Mouse (Mus musculus) cerebellum, adult 11 months (tissue): ENCODE measurements around the gene Zfp52.

ENCODE experiments used
- DNase-seq: peaks from one replicate; pipeline ENCODE4 v3.0.0; 2022

Gene Zfp52

DNA sequence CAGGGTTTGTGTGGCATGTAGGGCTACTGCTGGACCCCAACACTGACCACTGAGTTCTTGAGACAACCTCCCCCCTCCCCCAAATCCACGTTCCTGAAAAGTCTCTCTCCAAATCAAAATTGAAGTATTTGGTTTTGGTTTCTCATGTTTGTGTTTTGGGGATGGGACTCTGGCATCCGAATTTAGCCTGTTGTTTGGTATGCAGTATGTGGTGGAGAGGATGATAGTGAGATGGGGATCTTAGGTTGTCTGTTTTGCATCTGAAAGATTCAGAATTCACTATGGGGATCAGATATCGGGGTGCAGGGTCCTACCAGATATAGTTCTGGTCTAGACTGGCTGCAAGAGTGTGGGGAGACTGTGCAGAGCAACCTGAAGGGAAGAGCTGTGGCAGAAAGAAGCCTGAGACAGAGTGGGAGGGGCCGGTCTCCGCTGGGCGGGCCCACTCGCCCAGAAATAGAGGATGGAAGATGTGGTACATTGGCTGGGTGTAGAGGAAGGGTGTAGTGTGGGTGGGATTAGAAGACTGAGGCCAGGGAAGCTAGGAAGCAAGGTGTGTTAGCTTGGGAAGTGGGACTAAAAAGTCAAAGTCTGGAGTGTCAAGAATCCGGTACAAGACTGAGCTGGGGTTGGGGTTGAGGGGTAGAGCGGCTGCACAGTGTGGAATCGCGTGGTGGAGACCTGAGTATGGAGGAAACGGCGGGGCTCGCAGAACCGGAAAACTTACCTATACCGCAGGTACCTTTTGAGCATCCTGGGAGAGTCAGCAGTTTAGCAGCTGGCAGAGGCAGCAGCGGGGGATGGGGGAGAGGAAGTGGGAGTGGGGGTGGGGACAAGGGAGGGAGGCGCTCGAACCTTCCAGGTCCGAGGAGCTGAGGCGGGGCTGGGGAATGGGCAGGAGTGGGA lies at the start of gene Zfp52:
TSS of gene Zfp52 (plus strand) at position 444 of the 906 bp plus-strand sequence.
- peak; percentile 49 for DNase-seq

DNA sequence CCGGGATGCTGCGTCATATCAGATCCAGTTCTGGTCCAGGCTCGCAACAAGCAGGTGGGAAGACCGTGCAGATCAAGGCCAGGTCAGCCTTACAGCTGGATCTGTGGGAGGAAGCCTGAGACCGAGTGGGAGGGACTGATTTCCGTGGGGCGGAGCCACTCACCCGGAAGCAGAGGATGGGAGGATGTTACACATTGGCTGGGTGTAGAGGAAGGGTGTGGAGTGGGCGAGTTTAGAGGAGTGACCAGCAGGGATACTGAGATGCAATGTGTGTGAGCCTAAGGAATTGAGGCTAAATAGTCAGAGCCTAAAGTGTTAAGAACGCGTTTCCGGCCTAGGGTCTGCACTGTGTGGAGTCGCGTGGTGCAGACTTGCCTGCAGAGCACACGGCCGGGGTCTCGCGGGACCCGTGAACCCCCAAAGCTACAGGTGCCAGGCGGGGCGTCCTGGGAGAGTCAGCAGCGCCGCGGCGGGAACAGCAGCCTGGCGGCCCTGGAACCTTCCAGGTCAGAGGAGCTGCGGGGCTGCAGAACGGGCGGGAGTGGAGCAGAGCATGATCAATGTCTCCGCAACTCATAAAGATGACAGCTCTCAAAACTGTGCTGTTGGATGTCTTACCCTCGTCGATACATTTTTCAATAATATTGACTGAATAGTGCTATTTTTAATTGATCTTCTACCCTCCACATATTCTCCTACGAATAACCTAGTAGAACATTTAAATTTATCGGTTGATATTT lies 46.4 kb upstream of the Zfp52 start, which contains the start of gene Zfp53:
TSS of gene Zfp53 (plus strand) at position 239 of the 740 bp plus-strand sequence.
- peak; percentile 71 for DNase-seq

DNA sequence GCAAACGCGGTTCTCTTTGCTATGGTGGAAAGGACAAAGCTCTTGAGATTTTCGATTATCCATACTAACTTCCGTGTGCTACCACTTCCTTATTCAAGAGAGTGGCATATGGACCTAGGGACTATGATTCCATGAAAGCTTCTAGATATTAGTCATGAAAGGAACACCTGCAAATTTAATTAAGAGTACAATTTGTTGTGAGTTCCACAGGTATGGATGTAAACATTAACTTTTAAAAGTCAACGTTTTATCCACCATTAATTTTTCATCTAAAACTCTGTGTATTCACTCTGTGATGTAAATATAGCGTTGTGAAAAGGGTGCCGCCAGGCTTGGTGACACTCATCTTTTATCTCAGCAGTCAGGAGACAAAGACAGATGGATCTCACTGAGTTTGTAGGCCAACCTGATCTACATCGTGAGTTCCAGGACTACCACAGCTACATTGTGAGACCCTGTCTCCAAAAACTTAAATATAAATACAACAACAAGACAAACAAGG lies 45.8 kb upstream of the Zfp52 start:
- DNase-seq, result no peak

DNA sequence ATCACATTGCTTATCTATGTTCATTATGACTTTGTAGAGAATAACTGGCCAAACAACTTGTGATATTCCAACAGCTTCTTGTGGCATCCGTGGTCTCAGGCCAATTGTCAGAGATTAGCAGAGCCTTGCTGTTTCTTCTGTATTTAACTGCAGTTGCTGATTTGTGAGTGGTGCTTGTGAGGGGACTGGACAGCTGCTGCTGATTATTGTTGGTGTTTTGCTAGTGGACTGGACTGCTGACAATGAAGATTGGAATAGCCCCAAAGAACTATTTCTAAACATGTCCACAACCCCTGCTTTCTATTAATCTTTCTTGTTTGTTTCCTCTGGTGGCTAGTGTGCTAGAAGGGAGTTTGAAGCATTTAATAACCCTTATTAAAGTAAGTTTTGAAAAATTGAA lies 34.0 kb upstream of the Zfp52 start:
- no peak for DNase-seq

DNA sequence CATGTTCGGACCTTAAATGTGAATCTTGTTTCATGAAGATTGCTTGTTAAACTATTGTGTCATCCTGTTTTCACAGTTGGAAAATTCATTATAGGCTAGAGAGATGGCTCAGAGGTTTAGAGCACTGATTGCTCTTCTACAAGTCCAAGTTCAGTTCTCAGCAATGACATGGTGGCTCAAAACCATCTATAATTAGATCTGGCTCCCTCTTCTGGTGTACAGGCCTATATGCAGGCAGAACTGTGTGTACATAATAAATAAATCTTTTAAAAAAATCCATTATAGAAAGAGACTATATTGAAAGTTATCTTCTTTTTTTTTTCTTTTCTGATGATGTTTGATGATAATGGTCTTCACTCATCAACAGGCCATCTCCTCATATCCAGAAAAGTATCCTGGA lies 30.8 kb upstream of the Zfp52 start:
- DNase-seq, result no peak

DNA sequence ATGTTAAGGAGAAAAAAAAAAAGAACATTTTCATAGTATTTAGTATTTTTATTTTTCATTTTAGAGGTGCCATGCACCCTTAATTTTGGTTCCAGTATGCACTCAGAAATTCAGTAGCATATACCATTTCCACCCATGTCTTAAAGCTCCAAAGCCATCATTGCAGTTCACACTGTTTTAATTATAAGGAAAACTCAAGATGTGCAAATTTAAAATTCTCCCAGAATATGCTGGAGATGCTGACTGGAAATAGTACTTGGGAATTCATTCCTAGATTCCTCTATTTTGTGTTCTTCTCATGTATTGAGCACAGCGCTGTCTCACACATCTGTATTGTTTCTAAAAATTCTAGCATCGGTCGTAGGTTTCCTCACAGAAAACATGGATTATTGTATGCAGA lies 29.1 kb upstream of the Zfp52 start:
- DNase-seq, result no peak

DNA sequence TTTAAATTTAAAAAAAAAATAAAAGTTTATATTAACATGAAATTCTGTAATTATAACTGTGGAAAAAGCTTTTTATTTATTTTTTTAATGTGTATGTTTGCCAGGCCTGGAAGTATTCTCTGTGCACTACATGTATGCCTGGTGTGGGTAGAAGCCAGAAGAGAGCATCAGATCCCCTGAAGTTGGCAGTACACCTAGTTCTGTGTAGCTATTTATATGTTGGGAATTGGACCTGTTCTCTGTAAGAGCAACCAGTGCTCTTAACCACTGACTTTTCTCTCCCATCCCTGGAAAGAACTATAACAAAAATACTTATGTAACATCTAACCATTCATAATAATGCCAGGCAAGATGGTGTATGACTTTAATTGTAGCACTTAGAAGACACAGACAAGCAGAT lies 25.6 kb upstream of the Zfp52 start:
- no peak for DNase-seq

DNA sequence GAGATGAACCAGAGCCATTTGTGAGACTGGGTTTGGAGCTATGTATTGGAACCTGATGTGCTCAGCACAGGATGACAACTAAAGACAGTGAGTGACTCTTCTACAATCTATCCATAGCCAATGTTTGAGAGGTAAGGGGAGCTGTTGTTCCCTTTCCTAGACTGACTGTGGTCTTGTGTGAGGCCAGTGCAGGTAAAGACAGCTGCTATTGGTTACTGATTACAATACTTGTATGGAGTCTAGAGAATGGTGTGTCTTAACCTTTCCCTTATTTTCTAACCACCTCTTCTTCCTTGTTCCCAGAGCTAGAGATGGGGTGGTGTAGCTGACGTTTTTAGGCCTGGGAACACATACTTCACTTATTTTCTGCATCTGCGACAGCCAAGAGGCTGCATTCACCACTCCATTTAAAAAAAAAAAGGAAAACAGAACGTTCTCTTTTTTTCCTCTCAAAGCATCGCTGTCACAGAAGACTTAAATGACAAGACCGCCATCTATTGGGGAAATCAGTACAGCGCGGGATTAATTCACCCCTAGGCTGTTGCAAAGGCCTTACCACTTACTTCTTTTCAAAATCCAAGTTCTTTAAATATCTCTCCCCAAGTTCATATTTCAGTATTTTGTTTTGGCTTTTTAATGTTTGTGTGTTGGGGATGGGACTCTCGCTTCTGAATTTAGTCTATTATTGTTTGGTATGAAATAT lies 19.8 kb upstream of the Zfp52 start:
- peak; percentile 39 for DNase-seq

DNA sequence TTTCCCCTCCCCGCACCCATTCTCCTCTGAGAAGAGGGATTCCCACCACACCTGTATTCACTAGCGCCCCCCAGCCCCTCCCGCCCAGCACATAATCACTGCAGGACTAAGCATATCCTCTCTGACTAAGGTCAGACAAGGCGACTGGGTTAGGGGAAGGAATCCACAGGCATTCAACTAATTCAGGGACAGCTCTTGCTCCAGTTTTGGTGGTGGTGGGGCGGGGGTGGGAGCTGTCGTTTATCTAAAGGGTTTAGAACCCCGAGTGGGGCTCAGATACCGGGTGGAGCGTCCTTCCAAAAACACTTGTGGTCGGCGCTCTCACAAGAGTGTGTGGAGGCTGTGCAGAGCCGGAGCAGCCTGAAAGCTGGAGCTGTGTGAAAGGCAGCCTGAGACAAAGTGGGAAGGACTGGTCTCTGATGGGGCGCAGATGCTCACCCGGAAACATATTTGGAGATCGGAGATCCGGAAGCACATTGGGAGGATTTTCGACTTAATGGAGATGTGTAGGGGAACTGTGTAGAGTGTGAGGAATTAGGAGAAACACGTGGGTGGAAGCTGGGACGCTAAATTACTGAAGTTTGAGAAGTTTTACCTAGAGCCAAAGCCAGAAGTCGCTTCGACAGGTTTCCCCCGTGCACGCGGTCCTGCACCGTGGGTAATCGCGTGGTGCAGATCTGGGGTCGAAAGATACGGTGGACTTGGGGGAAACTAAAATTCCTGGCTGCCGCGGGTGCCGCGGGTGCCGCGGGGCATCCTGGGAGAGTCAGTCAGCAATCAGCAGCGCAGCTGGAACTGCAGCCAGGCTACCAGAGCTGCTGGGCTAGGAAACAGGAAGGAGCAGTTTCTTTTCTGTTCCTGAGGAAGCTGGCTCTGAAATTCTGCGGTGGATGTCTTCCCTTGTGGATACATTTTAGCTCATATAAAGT lies 18.9 kb upstream of the Zfp52 start:
- DNase-seq, result peak; percentile 22

DNA sequence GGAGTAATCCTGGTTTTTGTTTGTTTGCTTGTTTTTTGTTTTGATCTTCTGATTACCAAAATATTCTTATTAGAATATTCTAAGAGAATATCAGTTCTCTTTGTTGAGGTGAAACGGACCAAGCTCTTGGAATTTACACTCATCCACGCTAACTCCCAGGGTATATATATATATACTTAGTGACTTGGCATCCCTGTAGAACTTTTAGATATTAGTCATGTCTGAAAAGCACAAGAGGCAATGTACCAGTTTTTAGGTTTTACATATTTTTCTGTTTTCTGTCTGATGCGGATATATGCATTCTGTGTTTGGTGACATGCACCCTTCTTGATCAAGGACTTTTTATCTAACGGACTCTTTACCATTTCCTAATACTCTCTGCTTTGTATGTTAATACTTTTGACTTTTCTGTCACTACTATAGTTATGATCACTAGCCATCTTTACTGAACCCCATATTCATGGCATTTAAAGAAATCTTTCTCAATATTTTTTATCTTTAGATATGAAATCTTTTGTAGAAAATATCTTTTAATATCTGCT lies 18.1 kb upstream of the Zfp52 start:
- DNase-seq, result no peak

DNA sequence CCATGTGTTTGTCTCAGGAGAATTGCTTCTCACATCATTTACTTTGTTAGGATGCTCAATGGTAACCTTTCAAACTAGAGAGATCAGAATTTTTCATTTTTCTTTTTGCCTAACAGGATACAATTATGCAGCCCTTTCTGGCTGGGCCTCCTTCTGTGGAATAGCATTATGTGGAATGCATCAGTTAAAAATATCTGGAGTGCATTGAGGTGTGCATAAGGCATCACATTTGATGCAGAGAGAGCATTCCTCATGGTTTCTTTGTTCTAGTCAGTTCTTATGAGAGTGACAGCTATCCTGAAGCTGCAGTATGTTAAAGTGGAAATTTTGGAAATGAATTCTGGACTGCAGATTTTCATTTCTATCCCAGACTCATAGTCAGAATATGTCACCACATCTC lies 9.1 kb upstream of the Zfp52 start:
- DNase-seq, result no peak

DNA sequence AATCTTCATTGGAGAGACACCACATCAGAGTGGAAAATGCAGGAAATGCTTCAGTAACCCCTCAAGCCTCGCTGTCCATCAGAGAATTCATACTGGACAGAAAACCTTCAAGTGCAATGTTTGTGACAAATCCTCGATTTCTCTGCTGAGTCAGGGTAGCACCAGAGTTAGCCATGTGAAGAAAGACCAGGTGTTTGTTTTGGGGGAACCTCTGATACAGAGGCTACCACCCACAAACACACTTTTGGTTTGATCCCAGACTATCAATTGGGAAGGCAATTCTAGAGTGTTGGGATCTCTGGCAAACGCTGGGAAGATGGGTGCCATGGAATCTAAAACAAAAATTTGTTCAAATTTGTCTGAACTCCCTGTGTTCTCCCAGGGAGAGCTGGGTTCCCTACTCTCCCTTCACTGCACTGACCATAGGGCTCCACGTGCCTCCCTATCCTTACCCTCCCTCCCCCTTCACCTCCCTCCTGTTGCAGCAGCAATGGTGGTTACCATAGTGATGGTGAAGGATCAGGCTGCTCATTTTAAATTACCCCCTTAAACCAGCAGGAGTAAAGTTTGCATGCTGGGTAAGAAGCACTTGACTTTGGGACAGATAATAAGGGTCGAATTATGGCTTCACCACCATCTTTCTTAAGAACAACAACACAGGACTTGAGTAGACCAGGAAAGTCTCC lies 4.6 kb upstream of the Zfp52 start:
- no peak for DNase-seq

DNA sequence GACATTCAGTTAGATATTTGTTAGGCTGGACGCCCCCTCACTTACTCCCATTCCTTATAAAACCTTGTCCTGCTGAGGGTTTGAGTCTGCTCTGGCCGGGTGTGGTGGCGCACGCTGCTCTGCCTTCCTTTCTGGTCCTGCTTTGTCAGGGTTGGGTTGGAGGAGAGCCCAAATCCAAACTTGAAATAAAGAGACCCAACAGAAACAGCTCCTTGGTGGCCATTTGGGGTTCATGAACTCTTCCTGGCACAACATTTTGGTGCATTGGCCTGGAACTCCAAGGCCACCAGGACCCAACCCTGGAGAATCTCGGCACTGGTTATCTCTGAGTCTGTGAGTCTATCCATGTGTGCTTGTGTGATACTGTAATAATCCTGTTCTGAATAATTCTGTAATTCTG lies 3.7 kb upstream of the Zfp52 start:
- DNase-seq, result peak; percentile 22

DNA sequence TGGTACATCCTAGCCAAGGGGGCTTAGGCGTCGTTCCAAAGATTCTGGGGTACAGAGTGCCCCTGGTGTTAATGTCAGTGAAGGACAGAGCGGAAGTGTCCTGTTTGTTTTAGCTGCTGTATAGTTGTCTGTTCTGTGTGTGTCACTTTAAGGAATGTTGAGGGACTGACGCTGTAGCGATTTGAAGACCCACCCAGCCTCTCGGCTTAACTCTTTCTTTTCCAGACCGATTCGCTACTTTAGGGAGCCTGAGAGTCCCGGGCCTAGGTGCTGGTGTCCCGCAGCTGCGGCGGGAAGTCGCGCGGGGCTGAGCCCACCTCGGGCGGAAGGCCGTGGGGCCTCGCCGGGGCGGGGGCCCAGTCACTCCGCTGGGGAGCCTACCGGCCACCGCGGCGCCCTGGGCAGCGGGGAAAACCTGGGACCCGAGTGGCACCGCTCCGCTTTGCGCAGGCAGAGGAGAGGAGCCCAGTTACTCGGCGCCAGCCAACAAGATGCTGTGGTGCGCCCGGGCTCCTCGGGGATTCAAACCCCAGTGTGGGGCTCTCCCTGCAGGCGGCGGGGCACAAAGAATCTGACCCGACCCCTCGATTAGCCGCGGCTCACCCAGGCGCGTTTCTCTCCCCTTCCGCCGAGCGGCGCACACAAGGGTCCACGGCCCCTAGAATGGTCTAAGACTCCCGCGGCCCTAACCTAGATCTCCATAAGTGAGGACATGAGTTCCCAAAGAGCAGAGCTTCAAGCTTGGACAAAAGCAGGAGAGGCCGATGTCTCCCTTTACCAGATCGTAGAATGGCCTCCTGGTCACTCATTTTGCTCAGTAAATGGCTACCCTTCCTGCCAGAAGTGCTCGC lies 3.0 kb upstream of the Zfp52 start:
- peak; percentile 60 for DNase-seq

DNA sequence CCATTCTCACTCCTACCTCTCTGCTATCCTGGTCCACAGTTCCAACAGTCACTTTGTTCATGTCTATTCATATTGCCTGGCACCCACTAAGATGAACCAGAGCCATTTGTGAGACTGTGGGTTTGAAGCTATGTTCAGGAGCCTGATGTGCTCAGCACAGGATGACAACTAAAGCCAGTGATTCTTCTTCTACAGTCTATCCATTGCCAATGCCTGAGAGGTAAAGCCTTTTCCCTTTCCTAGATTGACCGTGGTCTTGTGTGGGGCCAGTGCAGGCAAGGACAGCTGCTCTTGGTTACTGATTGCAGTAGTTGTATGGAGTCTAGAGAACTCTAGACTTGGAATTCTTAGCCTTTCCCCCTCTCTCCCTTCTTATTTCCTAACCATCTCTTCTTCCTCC lies 1.4 kb upstream of the Zfp52 start:
- DNase-seq, result no peak

DNA sequence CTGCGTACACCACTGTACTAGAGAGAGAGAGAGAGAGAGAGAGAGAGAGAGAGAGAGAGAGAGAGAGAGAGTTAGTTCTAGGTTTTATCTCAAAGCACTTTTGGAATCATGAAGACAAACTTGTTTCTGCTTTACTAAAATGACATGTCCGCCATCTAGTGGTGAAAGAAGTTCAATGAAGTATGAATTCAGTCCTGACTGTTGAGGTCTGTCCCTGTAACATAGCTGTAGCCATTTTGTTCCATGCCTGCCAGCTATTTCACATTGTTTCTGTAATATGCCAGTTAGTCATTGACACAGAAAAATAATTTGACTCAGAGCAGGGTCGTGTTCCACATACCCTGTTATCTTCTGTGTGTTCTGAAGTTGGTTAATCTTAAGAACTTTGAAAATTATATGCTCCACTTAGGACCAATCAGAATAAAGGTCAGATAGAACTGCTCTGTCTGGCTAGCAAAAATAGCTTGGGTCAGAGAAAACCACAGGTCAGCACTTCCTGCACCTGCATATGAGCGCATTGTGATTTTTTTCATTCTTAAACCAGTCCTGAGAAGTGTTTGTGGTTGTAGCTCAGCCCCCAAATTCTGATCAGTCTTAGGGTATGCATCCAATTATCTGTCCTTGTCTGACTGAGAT lies 761 bp upstream of the Zfp52 start:
- DNase-seq, result peak; percentile 24

DNA sequence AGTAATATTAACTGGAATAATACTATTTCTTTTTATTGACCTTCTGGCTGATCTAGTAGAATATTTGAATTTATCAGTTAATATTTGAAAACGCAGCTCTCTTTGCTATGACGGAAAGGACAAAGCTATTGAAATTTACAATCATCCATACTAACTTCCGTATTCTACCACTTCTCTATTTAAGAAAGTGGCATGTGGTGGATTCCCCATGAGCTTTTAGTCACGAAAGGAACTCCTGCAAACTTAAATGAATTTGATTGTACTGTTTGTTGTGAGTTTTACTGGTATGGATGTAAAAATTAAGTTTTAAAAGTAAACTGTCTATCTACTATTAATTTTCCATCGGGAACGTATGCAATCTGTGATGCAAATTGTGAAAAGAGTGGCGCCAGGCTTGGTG lies 757 bp downstream of the Zfp52 start:
- no peak for DNase-seq

DNA sequence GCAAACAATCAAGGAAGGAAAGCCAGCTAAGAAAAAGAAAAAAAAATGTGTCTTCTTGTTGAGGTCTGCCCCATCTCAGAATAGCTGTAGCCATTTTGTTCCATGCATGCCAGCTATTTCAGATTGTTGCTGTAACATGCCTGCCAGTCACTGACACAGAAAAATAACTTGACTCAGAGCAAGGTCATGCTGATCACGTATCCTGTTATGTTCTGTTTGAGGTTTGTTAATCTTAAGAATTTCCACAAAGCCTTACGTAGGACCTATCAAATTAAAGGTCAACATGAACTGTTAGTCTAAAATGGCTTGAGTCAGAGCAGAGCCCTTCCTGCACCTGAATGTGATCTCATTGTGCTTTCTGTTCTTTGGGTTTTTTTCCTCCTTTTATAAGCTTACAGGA lies 1.3 kb downstream of the Zfp52 start:
- no peak for DNase-seq

DNA sequence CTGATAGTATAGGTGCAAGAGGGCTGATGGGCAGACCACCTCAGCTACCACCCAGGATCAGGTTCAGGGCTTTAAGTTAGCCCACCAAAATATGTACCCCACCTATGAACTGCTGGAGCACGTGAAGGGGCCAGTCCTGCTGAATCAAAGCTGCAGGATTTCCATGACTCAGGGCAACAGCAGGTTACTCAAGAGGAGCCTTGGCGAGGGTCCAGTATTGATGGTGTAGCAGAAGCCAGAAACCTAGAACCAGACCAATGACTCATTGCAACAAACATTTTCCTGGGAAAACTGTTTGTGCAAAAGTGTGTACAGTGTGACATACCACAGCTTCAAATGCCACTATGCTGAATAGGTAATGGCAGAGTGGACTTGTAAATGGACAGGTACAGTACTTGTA lies 22.5 kb downstream of the Zfp52 start:
- no peak for DNase-seq

DNA sequence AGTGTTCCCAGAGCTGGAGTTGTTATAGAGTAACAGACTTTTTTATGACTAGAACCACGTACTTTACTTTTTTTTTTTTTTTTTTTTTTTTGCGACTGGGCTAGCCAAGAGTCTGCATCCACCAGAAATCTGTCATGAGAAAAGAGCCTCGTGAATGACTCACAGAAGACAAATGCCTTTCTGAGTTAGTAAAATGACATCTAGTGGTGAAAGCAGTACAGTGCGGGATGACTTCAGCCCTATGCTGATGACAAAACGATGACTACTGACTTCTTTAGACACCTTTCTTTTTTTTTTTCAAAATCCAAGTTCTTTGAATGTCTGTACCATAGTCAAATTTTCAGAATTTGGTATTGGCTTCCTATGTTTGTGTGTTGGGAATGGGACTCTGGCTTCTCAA lies 30.9 kb downstream of the Zfp52 start:
- peak; percentile 12 for DNase-seq
